In genomic region chr17:32349851-32350381, GRCm38 (mm10) we compare ENCODE assay signal across 8 mouse cellular contexts. TPM values are rescaled to one million over a fixed set of nuclear protein-coding genes. Genes with fewer than 3 reads are reported as not detected.
A peak's percentile ranks its signal among the peaks of the same experiment; 100 is the strongest.
DNase-seq lines count a peak whose midpoint lies in the region; ATAC-seq and TF ChIP-seq lines count a peak whose summit lies in the region.

No protein-coding gene starts in this region.

- H3K9me3 ChIP-seq in heart, postnatal 0 days (replicated peaks; ENCODE audit: control insufficient read depth, low read length), result no peaks in the 10 kb centered on the region
- no peaks in the 10 kb centered on the region for H3K9me3 ChIP-seq in ES-E14 (ENCODE audit: control insufficient read depth, insufficient read depth, low read depth, low read length)
- H3K9me3 ChIP-seq in forebrain, embryonic 12.5 days, result no peaks in the 10 kb centered on the region
- H3K9me3 ChIP-seq in liver, embryonic 14.5 days (ENCODE audit: control insufficient read depth, low read length), result no peaks in the 10 kb centered on the region

- DNase-seq in heart, postnatal 0 days (ENCODE audit: low spot score), result no peak
- DNase-seq in heart, adult 8-10 months (ENCODE audit: low spot score), result no peak
- no peak for DNase-seq in ES-E14 (ENCODE audit: low read depth, low spot score)
- peak in 1 of 3 experiments; percentile 36 for DNase-seq in liver, embryonic 14.5 days (ENCODE audit: low read depth in 3 of 3, low spot score in 3 of 3)
- peak; percentile 50 for DNase-seq in thymus, postnatal 4 days
- no peak for DNase-seq in urinary bladder, postnatal 14 days (ENCODE audit: low spot score)
- DNase-seq in ovary, postnatal 10 days (ENCODE audit: low spot score), result no peak

- H3K27me3 ChIP-seq in heart, postnatal 0 days (ENCODE audit: control insufficient read depth, insufficient read depth, low read length), result no peaks in the 10 kb centered on the region
- H3K27me3 ChIP-seq in forebrain, embryonic 12.5 days, result no peaks in the 10 kb centered on the region
- H3K27me3 ChIP-seq in liver, embryonic 14.5 days (ENCODE audit: control insufficient read depth, insufficient read depth, low read length), result no peaks in the 10 kb centered on the region

- peak overlapping the region; percentile 90 for H3K27ac ChIP-seq in heart, postnatal 0 days (ENCODE audit: low read depth)
- H3K27ac ChIP-seq in ES-E14 (ENCODE audit: insufficient read depth, low read depth, low read length, poor library complexity, severe bottlenecking), result no peak overlapping the region
- H3K27ac ChIP-seq in forebrain, embryonic 12.5 days, result peak overlapping the region; percentile 67
- H3K27ac ChIP-seq in liver, embryonic 14.5 days, result peak overlapping the region; percentile 88

- under 1% methylated on average over 24 of the region's 24 CpGs for WGBS in heart, postnatal 0 days
- WGBS in forebrain, embryonic 12.5 days, result under 1% methylated on average over 24 of the region's 24 CpGs
- WGBS in liver, embryonic 14.5 days (ENCODE audit: insufficient replicate concordance), result under 1% methylated on average over 24 of the region's 24 CpGs

- no peak for ATAC-seq in heart, postnatal 0 days (ENCODE audit: insufficient read depth, low read depth)
- peak; percentile 31 for ATAC-seq in forebrain, embryonic 12.5 days (ENCODE audit: low FRiP score)
- ATAC-seq in liver, embryonic 14.5 days (ENCODE audit: insufficient read depth), result peak; percentile 17

- TF ChIP-seq EP300 in heart, postnatal 0 days (IDR thresholded peaks at IDR 0.05; ENCODE audit: low read depth), result no peak
- no peak for TF ChIP-seq EP300 in liver, embryonic 14.5 days (IDR thresholded peaks at IDR 0.05; ENCODE audit: low read depth)

- no peak for TF ChIP-seq CTCF in heart, postnatal 0 days (IDR thresholded peaks at IDR 0.05; ENCODE audit: low read depth)
- no peak for TF ChIP-seq CTCF in liver, embryonic 14.5 days (IDR thresholded peaks at IDR 0.05; ENCODE audit: low read depth)

- peak overlapping the region; percentile 80 for H3K4me2 ChIP-seq in heart, postnatal 0 days (ENCODE audit: low read depth, low read length)
- peak overlapping the region; percentile 79 for H3K4me2 ChIP-seq in forebrain, embryonic 12.5 days
- H3K4me2 ChIP-seq in liver, embryonic 14.5 days (ENCODE audit: low read depth), result peak overlapping the region; percentile 96

- H3K36me3 ChIP-seq in heart, postnatal 0 days (replicated peaks; ENCODE audit: control insufficient read depth, insufficient read depth, low read length), result peaks cover 10% of the 10 kb centered on the region
- H3K36me3 ChIP-seq in ES-E14 (ENCODE audit: control insufficient read depth, insufficient read depth, low read length, poor library complexity, severe bottlenecking), result peaks cover 9% of the 10 kb centered on the region
- peaks cover 18% of the 10 kb centered on the region for H3K36me3 ChIP-seq in forebrain, embryonic 12.5 days (replicated peaks)
- peaks cover 8% of the 10 kb centered on the region for H3K36me3 ChIP-seq in liver, embryonic 14.5 days (replicated peaks; ENCODE audit: control insufficient read depth, insufficient read depth, low read depth)

- H3K9ac ChIP-seq in heart, postnatal 0 days (replicated peaks; ENCODE audit: low read depth, low read length), result peak overlapping the region; percentile 78
- H3K9ac ChIP-seq in ES-E14 (ENCODE audit: insufficient read depth, low read depth, low read length, poor library complexity, severe bottlenecking), result peak overlapping the region; percentile 81
- H3K9ac ChIP-seq in forebrain, embryonic 12.5 days, result peak overlapping the region; percentile 81
- peak overlapping the region; percentile 87 for H3K9ac ChIP-seq in liver, embryonic 14.5 days (replicated peaks)

- peak overlapping the region; percentile 71 for H3K4me3 ChIP-seq in heart, postnatal 0 days (ENCODE audit: low read depth, low read length)
- H3K4me3 ChIP-seq in ES-E14 (ENCODE audit: insufficient read depth in 1 of 2, low read depth in 1 of 2, low read length in 2 of 2, poor library complexity in 1 of 2, severe bottlenecking in 1 of 2), result peak overlapping the region; percentile 82 to 98
- H3K4me3 ChIP-seq in forebrain, embryonic 12.5 days (replicated peaks), result peak overlapping the region; percentile 81
- peak overlapping the region; percentile 81 to 88 for H3K4me3 ChIP-seq in liver, embryonic 14.5 days (ENCODE audit: insufficient read depth in 1 of 2, low read depth in 2 of 2, low read length in 2 of 2)

- in situ Hi-C loops in ES-E14 (cut with MboI; ENCODE audit: low sequenced_read_pairs in 2 of 2, unreplicated experiment in 2 of 2), result loop anchor here in 1 of 2 experiments (10.0 kb wide), 1 partner anchor 145 kb away; no protein-coding TSS in a partner anchor

- peaks cover 20% of the 10 kb centered on the region; the same call in 1 of the 2 replicates for H3K4me1 ChIP-seq in heart, postnatal 0 days (ENCODE audit: control insufficient read depth, insufficient read depth)
- H3K4me1 ChIP-seq in ES-E14 (ENCODE audit: control insufficient read depth in 2 of 2, insufficient read depth in 2 of 2, low read length in 2 of 2, poor library complexity in 1 of 2), result peaks cover 0 to 13% of the 10 kb centered on the region in 2 experiments; a peak in 3 of 4 replicates
- H3K4me1 ChIP-seq in forebrain, embryonic 12.5 days, result peaks cover 29% of the 10 kb centered on the region
- H3K4me1 ChIP-seq in liver, embryonic 14.5 days (replicated peaks; ENCODE audit: control insufficient read depth in 2 of 2, insufficient read depth in 2 of 2, low read length in 1 of 2), result peaks cover 13 to 17% of the 10 kb centered on the region in 2 experiments

TF ChIP-seq in ES-E14, 5 proteins besides CTCF, POLR2A, EP300 and RAD21:
- TF ChIP-seq CHD2 (IDR thresholded peaks at IDR 0.05; ENCODE audit: low read depth, low read length), result no peak
- peak; percentile 51; the same call in 1 of the 2 replicates for TF ChIP-seq HCFC1 (IDR thresholded peaks at IDR 0.05; ENCODE audit: borderline replicate concordance, insufficient read depth, low read length)

RNA-seq across cellular contexts. Expression of gene Akap8l, which starts 0.5 kb away (rescaled TPM):
- 38.5 and 80.6 TPM in 2 replicates for total RNA-seq in heart, postnatal 0 days (2014; rRNA removed; ENCODE audit: low replicate concordance)
- polyA plus RNA-seq in heart, postnatal 0 days (2015; fragmentation: Nextera tagmentation; extraction: Ambion mirVana), result 66.4 and 70.8 TPM in 2 replicates
- 10 to 100 TPM; 41.4 to 55.8 (median 46.3) TPM for total RNA-seq in heart, adult 8-10 months (2022)
- 63.6 and 126 TPM in 2 replicates for total RNA-seq in ES-E14 (2012; rRNA removed)
- polyA plus RNA-seq in forebrain, embryonic 12.5 days (2016; fragmentation: Nextera tagmentation; extraction: Ambion mirVana), result 110 TPM in 2 replicates
- 24.1 and 35.4 TPM in 2 replicates for polyA plus RNA-seq in liver, embryonic 14.5 days (2012; rRNA removed)
- polyA plus RNA-seq in liver, embryonic 14.5 days (2014; fragmentation: Nextera tagmentation; extraction: Ambion mirVana), result 18.9 and 23.5 TPM in 2 replicates

RNA-seq across cellular contexts. Expression of gene Akap8, which starts 28.9 kb away (rescaled TPM):
- 65.8 and 110 TPM in 2 replicates for total RNA-seq in heart, postnatal 0 days (2014; rRNA removed; ENCODE audit: low replicate concordance)
- 31.0 and 40.2 TPM in 2 replicates for polyA plus RNA-seq in heart, postnatal 0 days (2015; fragmentation: Nextera tagmentation; extraction: Ambion mirVana)
- 10 to 100 TPM; 34.6 to 51.5 (median 44.6) TPM for total RNA-seq in heart, adult 8-10 months (2022)
- total RNA-seq in ES-E14 (2012; rRNA removed), result 156 and 210 TPM in 2 replicates
- polyA plus RNA-seq in forebrain, embryonic 12.5 days (2016; fragmentation: Nextera tagmentation; extraction: Ambion mirVana), result 143 and 145 TPM in 2 replicates
- 19.4 and 26.8 TPM in 2 replicates for polyA plus RNA-seq in liver, embryonic 14.5 days (2012; rRNA removed)
- 12.3 and 12.6 TPM in 2 replicates for polyA plus RNA-seq in liver, embryonic 14.5 days (2014; fragmentation: Nextera tagmentation; extraction: Ambion mirVana)

RNA-seq across cellular contexts. Expression of gene Wiz, which starts 39.3 kb away (rescaled TPM):
- 14.2 and 21.4 TPM in 2 replicates for total RNA-seq in heart, postnatal 0 days (2014; rRNA removed; ENCODE audit: low replicate concordance)
- 6.8 and 7.0 TPM in 2 replicates for polyA plus RNA-seq in heart, postnatal 0 days (2015; fragmentation: Nextera tagmentation; extraction: Ambion mirVana)
- total RNA-seq in heart, adult 8-10 months (2022), result 10 to 100 TPM; 14.0 to 17.2 (median 15.4) TPM
- total RNA-seq in ES-E14 (2012; rRNA removed), result 10.4 and 12.4 TPM in 2 replicates
- 40.3 and 44.3 TPM in 2 replicates for polyA plus RNA-seq in forebrain, embryonic 12.5 days (2016; fragmentation: Nextera tagmentation; extraction: Ambion mirVana)
- polyA plus RNA-seq in liver, embryonic 14.5 days (2012; rRNA removed), result 9.8 and 10.7 TPM in 2 replicates
- 5.5 and 7.8 TPM in 2 replicates for polyA plus RNA-seq in liver, embryonic 14.5 days (2014; fragmentation: Nextera tagmentation; extraction: Ambion mirVana)

RNA-seq across cellular contexts. Expression of gene Rasal3, which starts 53.5 kb away (rescaled TPM):
- 7.3 and 15.0 TPM in 2 replicates for total RNA-seq in heart, postnatal 0 days (2014; rRNA removed; ENCODE audit: low replicate concordance)
- polyA plus RNA-seq in heart, postnatal 0 days (2015; fragmentation: Nextera tagmentation; extraction: Ambion mirVana), result 0.40 TPM in 2 replicates
- total RNA-seq in heart, adult 8-10 months (2022), result 1 to 10 TPM in 1 of 4 experiments, under 1 TPM in 3; 0.33 to 1.2 (median 0.61) TPM
- 0.76 and 1.2 TPM in 2 replicates for total RNA-seq in ES-E14 (2012; rRNA removed)
- polyA plus RNA-seq in forebrain, embryonic 12.5 days (2016; fragmentation: Nextera tagmentation; extraction: Ambion mirVana), result 0.41 and 0.77 TPM in 2 replicates
- 2.0 and 2.1 TPM in 2 replicates for polyA plus RNA-seq in liver, embryonic 14.5 days (2012; rRNA removed)
- polyA plus RNA-seq in liver, embryonic 14.5 days (2014; fragmentation: Nextera tagmentation; extraction: Ambion mirVana), result 2.2 and 2.3 TPM in 2 replicates
